7 mouse cellular contexts compared by ENCODE assay signal in the genomic region with DNA sequence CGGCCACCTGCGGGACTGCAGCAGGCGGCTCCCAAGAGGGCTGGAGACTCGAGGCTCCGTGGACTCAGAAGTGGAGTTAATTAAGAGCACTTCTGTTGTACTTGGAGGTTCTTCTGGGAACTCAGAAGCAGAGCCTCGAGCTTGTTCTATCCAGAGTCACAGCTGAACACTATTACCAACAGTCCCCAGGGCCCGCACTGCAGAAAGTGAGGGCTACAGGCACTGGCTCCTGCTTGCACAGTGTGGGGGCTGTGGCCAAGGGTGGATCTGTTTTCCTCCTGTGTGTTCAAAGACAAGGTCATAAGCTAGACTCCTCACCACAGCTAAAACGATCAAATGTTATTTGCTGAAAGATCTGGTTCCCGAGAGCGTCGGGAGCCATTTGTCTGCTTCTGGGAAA. TPM values are rescaled to one million over a fixed set of nuclear protein-coding genes. Genes with fewer than 3 reads are reported as not detected.
A peak's percentile ranks its signal among the peaks of the same experiment; 100 is the strongest.
DNase-seq lines count a peak whose midpoint lies in the region; ATAC-seq and TF ChIP-seq lines count a peak whose summit lies in the region.

No protein-coding gene starts in this region.

- TF ChIP-seq POLR2A in kidney, adult 2 months (IDR thresholded peaks at IDR 0.05; ENCODE audit: low read depth, low read length): no peak

- peak overlapping the region; percentile 6; the same call in 1 of the 2 replicates for H3K4me3 ChIP-seq in kidney, embryonic 15.5 days (replicated peaks)
- no peak overlapping the region for H3K4me3 ChIP-seq in kidney, adult 2 months (ENCODE audit: insufficient read depth, low read depth, low read length)
- no peak overlapping the region for H3K4me3 ChIP-seq in embryonic facial prominence, embryonic 13.5 days

- ATAC-seq in kidney, embryonic 15.5 days (replicated peaks; ENCODE audit: low FRiP score): peak; percentile 46; the same call in 1 of the 2 replicates
- no peak for ATAC-seq in embryonic facial prominence, embryonic 13.5 days (ENCODE audit: insufficient number of reproducible peaks, insufficient read depth, low FRiP score, low TSS enrichment, low read depth)

- H3K27ac ChIP-seq in kidney, embryonic 15.5 days: peak overlapping the region; percentile 24; the same call in 1 of the 2 replicates
- H3K27ac ChIP-seq in kidney, adult 2 months (ENCODE audit: insufficient read depth, low read depth, low read length): no peak overlapping the region
- peak overlapping the region; percentile 64 for H3K27ac ChIP-seq in embryonic facial prominence, embryonic 13.5 days

- DNase-seq in kidney, adult 2 months: no peak
- DNase-seq in gastrocnemius, postnatal 25 days: peak; percentile 43
- DNase-seq in lung, postnatal 10 days: peak; percentile 7
- DNase-seq in B cell, adult 2 months: no peak
- DNase-seq in frontal cortex, postnatal 25 days (ENCODE audit: low spot score in 2 of 2): no peak

- peak overlapping the region; percentile 48 for H3K4me2 ChIP-seq in kidney, embryonic 15.5 days
- H3K4me2 ChIP-seq in embryonic facial prominence, embryonic 13.5 days: peak overlapping the region; percentile 41

- no peak overlapping the region for H3K9ac ChIP-seq in kidney, embryonic 15.5 days
- H3K9ac ChIP-seq in embryonic facial prominence, embryonic 13.5 days: no peak overlapping the region

- no peaks in the 10 kb centered on the region for H3K27me3 ChIP-seq in kidney, embryonic 15.5 days
- no peaks in the 10 kb centered on the region for H3K27me3 ChIP-seq in kidney, adult 2 months (replicated peaks; ENCODE audit: control insufficient read depth, insufficient read depth, low read length)
- H3K27me3 ChIP-seq in embryonic facial prominence, embryonic 13.5 days: no peaks in the 10 kb centered on the region

- 30% methylated on average over 11 of the region's 11 CpGs for WGBS in kidney, embryonic 15.5 days
- 42% methylated on average over 11 of the region's 11 CpGs for WGBS in kidney, adult 2 months
- 33% methylated on average over 11 of the region's 11 CpGs for WGBS in embryonic facial prominence, embryonic 13.5 days

- H3K4me1 ChIP-seq in kidney, embryonic 15.5 days: peaks cover 37% of the 10 kb centered on the region
- no peaks in the 10 kb centered on the region for H3K4me1 ChIP-seq in kidney, adult 2 months (ENCODE audit: control insufficient read depth, insufficient read depth, low read length)
- H3K4me1 ChIP-seq in embryonic facial prominence, embryonic 13.5 days: peaks cover 38% of the 10 kb centered on the region

- TF ChIP-seq CTCF in kidney, adult 2 months (conservative IDR thresholded peaks at IDR 0.05; ENCODE audit: insufficient read depth, insufficient read length, low read depth, low read length): no peak

- peaks cover 15% of the 10 kb centered on the region for H3K36me3 ChIP-seq in kidney, embryonic 15.5 days
- no peaks in the 10 kb centered on the region for H3K36me3 ChIP-seq in kidney, adult 2 months (ENCODE audit: control insufficient read depth, insufficient read depth, low read length)
- peaks cover 12% of the 10 kb centered on the region for H3K36me3 ChIP-seq in embryonic facial prominence, embryonic 13.5 days

- no peaks in the 10 kb centered on the region for H3K9me3 ChIP-seq in kidney, embryonic 15.5 days (replicated peaks)
- H3K9me3 ChIP-seq in embryonic facial prominence, embryonic 13.5 days: no peaks in the 10 kb centered on the region

RNA-seq across cellular contexts. Expression of a gene that starts 38.9 kb away (rescaled TPM):
- 240 and 241 TPM in 2 replicates for polyA plus RNA-seq in kidney, embryonic 15.5 days (2015; fragmentation: Nextera tagmentation; extraction: Ambion mirVana)
- 56.9 and 57.4 TPM in 2 replicates for polyA plus RNA-seq in kidney, adult 2 months (2012; rRNA removed)
- polyA plus RNA-seq in embryonic facial prominence, embryonic 13.5 days (2015; fragmentation: Nextera tagmentation; extraction: Ambion mirVana): 289 and 328 TPM in 2 replicates
- total RNA-seq in gastrocnemius, postnatal 25 days (2021): 100 to 1,000 TPM; 110 to 118 TPM

Comparison
In these comparisons a context has a peak if more than half of its experiments do, and no peak if none do; other contexts are left out.
1. DNase-seq: peak in gastrocnemius, postnatal 25 days (single experiment) and lung, postnatal 10 days (single experiment); none in kidney, adult 2 months (single experiment), B cell, adult 2 months (0 of 2) and frontal cortex, postnatal 25 days (0 of 2).